Mouse (Mus musculus): ENCODE results near the gene Rnf31.

Rnf31 gene

DNA sequence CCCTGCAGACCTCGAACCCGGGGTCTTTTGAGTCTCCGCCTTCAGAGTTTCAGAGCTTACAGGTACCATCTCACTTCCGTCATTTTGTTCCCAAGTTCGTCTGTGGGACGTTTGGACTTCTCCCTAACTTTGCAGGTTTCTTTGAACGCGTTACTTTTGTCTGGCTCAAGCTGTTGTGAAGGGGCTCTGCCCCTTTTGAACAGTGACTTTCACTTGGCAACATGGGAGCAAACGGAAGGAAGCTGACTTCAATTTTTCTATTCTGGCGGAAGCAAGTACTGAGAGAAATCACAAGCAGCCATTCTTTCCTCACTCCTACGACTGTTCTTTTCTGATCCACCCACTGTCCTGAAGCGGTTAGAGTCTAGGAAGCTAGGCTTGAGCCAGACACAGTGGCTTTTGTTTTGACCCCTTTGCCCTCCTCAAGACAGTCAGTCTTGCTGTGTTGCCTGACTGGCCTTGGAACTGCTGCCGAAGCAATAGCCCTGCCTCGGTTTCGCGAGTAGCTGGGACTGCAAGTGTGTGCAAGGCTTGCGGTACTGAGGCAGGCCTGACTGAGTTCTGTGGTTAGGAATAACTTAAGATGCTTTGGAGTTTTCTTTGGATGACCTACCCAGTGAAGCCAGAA is 52.9 kb downstream of the Rnf31 start:
- no peak for DNase-seq (ENCODE audit: low read depth, low spot score)

DNA sequence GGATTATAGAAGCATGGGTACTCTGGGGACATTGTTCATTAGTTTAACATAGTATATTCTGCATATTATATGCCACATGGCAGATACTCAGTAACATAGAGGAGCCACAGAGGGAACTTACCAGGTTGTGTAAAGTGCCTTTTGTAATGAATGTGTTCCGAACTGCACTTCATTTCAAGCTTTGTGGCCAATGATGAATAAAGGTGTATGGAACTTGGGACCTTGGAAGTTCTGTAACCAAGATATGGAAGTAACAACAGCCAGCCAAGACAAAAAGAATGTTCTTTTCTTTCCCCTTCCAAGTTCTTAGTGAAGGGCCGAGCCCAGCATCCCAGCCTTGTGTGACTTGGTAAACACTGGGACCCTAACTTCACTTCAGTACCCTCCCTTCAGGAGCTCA is 58.4 kb downstream of the Rnf31 start, which contains the start of gene Tssk4:
Tssk4 (plus strand) TSS at position 301 of the 400 bp plus-strand sequence.
- no peak for DNase-seq (ENCODE audit: low read depth, low spot score)

DNA sequence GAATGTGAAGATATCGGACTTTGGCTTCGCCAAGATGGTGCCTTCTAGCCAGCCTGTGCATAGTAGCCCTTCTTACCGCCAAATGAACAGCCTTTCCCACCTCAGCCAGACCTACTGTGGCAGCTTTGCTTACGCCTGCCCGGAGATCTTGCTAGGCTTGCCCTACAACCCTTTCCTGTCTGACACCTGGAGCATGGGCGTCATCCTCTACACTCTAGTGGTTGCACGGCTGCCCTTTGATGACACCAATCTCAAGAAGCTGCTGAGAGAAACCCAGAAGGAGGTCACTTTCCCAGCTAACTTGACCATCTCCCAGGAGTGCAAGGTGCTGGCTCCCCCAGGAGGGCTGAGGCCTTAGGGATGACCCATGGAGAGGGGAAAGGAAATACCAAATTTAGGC is 60.0 kb downstream of the Rnf31 start:
- DNase-seq (ENCODE audit: low read depth, low spot score): no peak
